Mouse (Mus musculus): ENCODE results near the gene Sirpa. TPM values are rescaled to one million over a fixed set of nuclear protein-coding genes. Genes with fewer than 3 reads are reported as not detected.

Sirpa gene
- polyA plus RNA-seq (2014; fragmentation: Illumina TruSeq; extraction: RNeasy Lipid Tissue Mini Kit (QIAGEN cat#74804); ENCODE audit: low read depth, low replicate concordance): 13.4 TPM

GRCm38 (mm10) chr2:129592459-129593140 lies at the start of gene Sirpa:
Gene Sirpa (plus strand): TSS chr2:129592835.

Other genes starting within 250 kb of the Sirpa start
- gene Il1b, start 221.7 kb upstream of the Sirpa start, polyA plus RNA-seq (2014; fragmentation: Illumina TruSeq; extraction: RNeasy Lipid Tissue Mini Kit (QIAGEN cat#74804); ENCODE audit: low read depth, low replicate concordance): 6.0 TPM
- gene F830045P16Rik, start 56.2 kb upstream of the Sirpa start, polyA plus RNA-seq (2014; fragmentation: Illumina TruSeq; extraction: RNeasy Lipid Tissue Mini Kit (QIAGEN cat#74804); ENCODE audit: low read depth, low replicate concordance): not detected
- 0.47 TPM for gene Pdyn, start 107.0 kb downstream of the Sirpa start, polyA plus RNA-seq (2014; fragmentation: Illumina TruSeq; extraction: RNeasy Lipid Tissue Mini Kit (QIAGEN cat#74804); ENCODE audit: low read depth, low replicate concordance)
- 16.2 TPM for gene Stk35, start 207.7 kb downstream of the Sirpa start, polyA plus RNA-seq (2014; fragmentation: Illumina TruSeq; extraction: RNeasy Lipid Tissue Mini Kit (QIAGEN cat#74804); ENCODE audit: low read depth, low replicate concordance)